Mouse (Mus musculus) erythroblast, embryonic 14.5 days (primary cell): ENCODE results near the gene Synpo2. TPM values are rescaled to one million over a fixed set of nuclear protein-coding genes. Genes with fewer than 3 reads are reported as not detected.

Experiments
- H3K27me3 ChIP-seq: 2 replicates; pipeline ENCODE4 v1.6.1; 2012; ENCODE audit warnings: inconsistent platforms; ENCODE audit not compliant: control insufficient read depth
- H3K36me3 ChIP-seq: 2 replicates; pipeline ENCODE4 v1.6.1; 2012; ENCODE audit warnings: mild to moderate bottlenecking, inconsistent platforms; ENCODE audit not compliant: control insufficient read depth
- H3K4me1 ChIP-seq: 2 replicates; pipeline ENCODE4 v1.6.1; 2012; ENCODE audit warnings: inconsistent platforms; ENCODE audit not compliant: control insufficient read depth
- H3K4me3 ChIP-seq: replicated peaks from 2 replicates; pipeline ENCODE3; 2012; ENCODE audit warnings: moderate library complexity, mild to moderate bottlenecking, inconsistent platforms
- H3K9me3 ChIP-seq: 2 replicates; pipeline ENCODE4 v1.6.1; 2012; ENCODE audit warnings: low read length, inconsistent platforms, mixed read lengths; ENCODE audit not compliant: control insufficient read depth
- GATA1 ChIP-seq: IDR thresholded peaks from 2 replicates; pipeline ENCODE4 v1.6.1; 2012; ENCODE audit warnings: low read length, inconsistent platforms, mixed read lengths
- TAL1 ChIP-seq: IDR thresholded peaks from 3 replicates; pipeline ENCODE4 v1.6.1; 2012; ENCODE audit warnings: low read length, inconsistent platforms, mixed read lengths
- polyA plus RNA-seq: library from polyadenylated mRNA; stranded (reverse); fragments of >175 nt; gene quantifications from 2 replicates; pipeline ENCODE4 v1.2.3, GENCODE M21; 2012

The Synpo2 gene
- polyA plus RNA-seq = not detected in 2 replicates

- Histone ChIP-seq H3K36me3 (no peaks in the 10 kb centered on the region), H3K4me3 (peak within 1 kb of the TSS; percentile 8), H3K27me3 (peaks cover 21% of the 10 kb centered on the region), H3K4me1 (no peaks in the 10 kb centered on the region), H3K9me3 (no peaks in the 10 kb centered on the region)
- TF ChIP-seq GATA1 = no peak
- no peak for TF ChIP-seq TAL1
These were observed at the start of gene Synpo2 for GRCm38 (mm10) chr3:123235921-123236320. Gene Synpo2, minus strand, starts transcription at chr3:123236149.

GRCm38 (mm10) chr3:123285649-123286048 lies 49.7 kb upstream of the Synpo2 start:
- TF ChIP-seq GATA1 = no peak
- no peak for TF ChIP-seq TAL1
- Histone ChIP-seq H3K27me3 (no peaks in the 10 kb centered on the region), H3K4me3 (no peak overlapping the region), H3K36me3 (peaks cover 6% of the 10 kb centered on the region; the same call in 1 of the 2 replicates), H3K9me3 (no peaks in the 10 kb centered on the region), H3K4me1 (no peaks in the 10 kb centered on the region)

GRCm38 (mm10) chr3:123284284-123284683 lies 48.3 kb upstream of the Synpo2 start:
- H3K4me1 ChIP-seq = no peaks in the 10 kb centered on the region

GRCm38 (mm10) chr3:123282866-123283615 lies 47.1 kb upstream of the Synpo2 start:
- H3K36me3 ChIP-seq = peaks cover 5% of the 10 kb centered on the region; the same call in 1 of the 2 replicates
- H3K4me3 ChIP-seq = no peak overlapping the region
- H3K9me3 ChIP-seq = no peaks in the 10 kb centered on the region
- TF ChIP-seq TAL1 (no peak), GATA1 (no peak)
- no peaks in the 10 kb centered on the region for H3K27me3 ChIP-seq
- H3K4me1 ChIP-seq = no peaks in the 10 kb centered on the region

More at GRCm38 (mm10) chr3:123284284-123284683, 48.3 kb upstream of the Synpo2 start:
- TF ChIP-seq GATA1 (no peak), TAL1 (no peak)
- H3K27me3 ChIP-seq = no peaks in the 10 kb centered on the region
- no peak overlapping the region for H3K4me3 ChIP-seq
- H3K36me3 ChIP-seq = peaks cover 5% of the 10 kb centered on the region; the same call in 1 of the 2 replicates
- no peaks in the 10 kb centered on the region for H3K9me3 ChIP-seq

- Histone ChIP-seq H3K36me3 (peaks cover under 1% of the 10 kb centered on the region; the same call in 1 of the 2 replicates), H3K27me3 (peaks cover 22% of the 10 kb centered on the region), H3K9me3 (no peaks in the 10 kb centered on the region), H3K4me1 (peaks cover 5% of the 10 kb centered on the region; the same call in 1 of the 2 replicates), H3K4me3 (peak overlapping the region; percentile 63)
- TF ChIP-seq GATA1 (no peak), TAL1 (no peak)
These were observed 31.8 kb upstream of the Synpo2 start for GRCm38 (mm10) chr3:123267741-123268201.

- peak within 1 kb of the TSS; percentile 63 for H3K4me3 ChIP-seq
These were observed 31.1 kb upstream of the Synpo2 start, which contains the start of gene Sec24d for GRCm38 (mm10) chr3:123266753-123267651. Gene Sec24d, plus strand, starts transcription at chr3:123267455.

GRCm38 (mm10) chr3:123264706-123265105 lies 28.8 kb upstream of the Synpo2 start:
- no peak overlapping the region for H3K4me3 ChIP-seq

More at GRCm38 (mm10) chr3:123266753-123267651, 31.1 kb upstream of the Synpo2 start, which contains the start of gene Sec24d:
- Histone ChIP-seq H3K36me3 (no peaks in the 10 kb centered on the region; the same call in 1 of the 2 replicates), H3K9me3 (no peaks in the 10 kb centered on the region), H3K27me3 (peaks cover 22% of the 10 kb centered on the region), H3K4me1 (peaks cover 5% of the 10 kb centered on the region; the same call in 1 of the 2 replicates)
- TF ChIP-seq GATA1 = no peak
- TF ChIP-seq TAL1 = no peak

GRCm38 (mm10) chr3:123258709-123259108 lies 22.8 kb upstream of the Synpo2 start:
- H3K4me1 ChIP-seq = peaks cover 6% of the 10 kb centered on the region
- TF ChIP-seq GATA1 (no peak), TAL1 (no peak)
- H3K36me3 ChIP-seq = no peaks in the 10 kb centered on the region
- H3K27me3 ChIP-seq = no peaks in the 10 kb centered on the region
- no peaks in the 10 kb centered on the region for H3K9me3 ChIP-seq
- H3K4me3 ChIP-seq = no peak overlapping the region

More at GRCm38 (mm10) chr3:123264706-123265105, 28.8 kb upstream of the Synpo2 start:
- Histone ChIP-seq H3K27me3 (peaks cover 22% of the 10 kb centered on the region), H3K36me3 (no peaks in the 10 kb centered on the region; the same call in 1 of the 2 replicates), H3K9me3 (no peaks in the 10 kb centered on the region), H3K4me1 (peaks cover 5% of the 10 kb centered on the region; the same call in 1 of the 2 replicates)
- TF ChIP-seq GATA1 (no peak), TAL1 (no peak)
